Comparison of ENCODE assay signal across 14 mouse cellular contexts in genomic region chr15:83529765-83530164, GRCm38 (mm10). TPM values are rescaled to one million over a fixed set of nuclear protein-coding genes. Genes with fewer than 3 reads are reported as not detected.
A peak's percentile ranks its signal among the peaks of the same experiment; 100 is the strongest.
DNase-seq lines count a peak whose midpoint lies in the region; ATAC-seq and TF ChIP-seq lines count a peak whose summit lies in the region.
"Had no signal": no experiment of that assay in that cellular context is flagged by ENCODE, and none has a peak within 500 bp of the region (broad histone marks: within the 10 kb centered on the region; RNA-seq: fewer than 3 reads in every experiment).

No protein-coding gene starts in this region.

- no peak overlapping the region for H3K9ac ChIP-seq in lung, embryonic 14.5 days

- no peak for ATAC-seq in lung, embryonic 14.5 days (ENCODE audit: insufficient read depth)
- ATAC-seq: inflammation-experienced regulatory T-cells, adult 6 months had no signal

- no peaks in the 10 kb centered on the region for H3K36me3 ChIP-seq in lung, embryonic 14.5 days (ENCODE audit: insufficient read depth)

- no peak for TF ChIP-seq CTCF in gastrocnemius, adult 2 months (IDR thresholded peaks at IDR 0.05)
- no peak for TF ChIP-seq CTCF in lung, embryonic 14.5 days (IDR thresholded peaks at IDR 0.05; ENCODE audit: low read depth)

- H3K9me3 ChIP-seq in lung, embryonic 14.5 days (ENCODE audit: low read depth, low read length), result no peaks in the 10 kb centered on the region

- peak overlapping the region; percentile 92 for H3K4me3 ChIP-seq in gastrocnemius, adult 2 months
- H3K4me3 ChIP-seq in lung, embryonic 14.5 days (ENCODE audit: low read depth, low read length), result no peak overlapping the region
- H3K4me3 ChIP-seq: erythroblast, embryonic 14.5 days had no signal

- intact Hi-C loops in gastrocnemius, adult 2 months (cut with DNase I), result no loop called here
- intact Hi-C loops in gastrocnemius, postnatal 14 days (cut with DNase I; ENCODE audit: low total_unique reads), result no loop called here
- intact Hi-C loops in heart, postnatal 14 days (cut with DNase I), result loop anchor here (2.0 kb wide), 1 partner anchor 33 kb away; the partner anchor contains the start of genes Mcat and Tspo

- 64% methylated on average over 5 of the region's 5 CpGs for WGBS in lung, embryonic 14.5 days

- peaks cover 3% of the 10 kb centered on the region for H3K4me1 ChIP-seq in lung, embryonic 14.5 days (ENCODE audit: insufficient read depth)

- DNase-seq in gastrocnemius, adult 2 months, result no peak
- no peak for DNase-seq in gastrocnemius, postnatal 14 days
- DNase-seq in adrenal gland, postnatal 25 days, result peak; percentile 34
- DNase-seq in heart, postnatal 14 days, result peak; percentile 46 to 60
- DNase-seq in lung, embryonic 14.5 days, result peak; percentile 46
- DNase-seq in layer of hippocampus, adult 8-10 months (ENCODE audit: low spot score in 2 of 2), result no peak
- no peak for DNase-seq in spleen, postnatal 10 days (ENCODE audit: low spot score in 2 of 2)
- no peak for DNase-seq in cerebellum, postnatal 4 days (ENCODE audit: low spot score in 2 of 2)
- DNase-seq: cerebellum, postnatal 36 days; gastrocnemius, postnatal 25 days had no signal

- peak overlapping the region; percentile 89 for H3K27ac ChIP-seq in gastrocnemius, adult 2 months
- peak overlapping the region; percentile 16; the same call in 1 of the 2 replicates for H3K27ac ChIP-seq in lung, embryonic 14.5 days (ENCODE audit: low read depth)

- H3K27me3 ChIP-seq in lung, embryonic 14.5 days (ENCODE audit: insufficient read depth, low read length), result peaks cover 25% of the 10 kb centered on the region

- H3K4me2 ChIP-seq in lung, embryonic 14.5 days, result no peak overlapping the region

RNA-seq across cellular contexts. Expression of gene Bik, which starts 3.1 kb away (rescaled TPM):
- total RNA-seq in gastrocnemius, adult 2 months (2021), result 1 to 10 TPM in 1 of 2 experiments, under 1 TPM in 1; 0.50 to 1.2 TPM
- total RNA-seq in gastrocnemius, postnatal 14 days (2021), result 1 to 10 TPM; 2.8 to 3.2 TPM
- total RNA-seq in adrenal gland, postnatal 25 days (2021), result 3.9 and 4.3 TPM in 2 replicates
- 10 to 100 TPM; 11.2 to 12.9 TPM for total RNA-seq in heart, postnatal 14 days (2021)
- polyA plus RNA-seq in lung, embryonic 14.5 days (2014; fragmentation: Nextera tagmentation; extraction: Ambion mirVana), result 12.1 and 14.2 TPM in 2 replicates
- total RNA-seq in layer of hippocampus, adult 8-10 months (2022), result under 1 TPM in 3 of 4 experiments, not detected in 1; 0.40 to 0.66 (median 0.47) TPM
- total RNA-seq: left cerebral cortex, postnatal 25 days; monocyte, adult 5-6 weeks had no signal
- polyA plus RNA-seq: erythroblast, embryonic 14.5 days had no signal

RNA-seq across cellular contexts. Expression of gene Ttll1, which starts 19.1 kb away (rescaled TPM):
- total RNA-seq in gastrocnemius, adult 2 months (2021), result 1 to 10 TPM; 2.5 to 3.8 TPM
- total RNA-seq in gastrocnemius, postnatal 14 days (2021), result 1 to 10 TPM; 3.6 to 5.1 TPM
- 6.2 and 9.0 TPM in 2 replicates for total RNA-seq in adrenal gland, postnatal 25 days (2021)
- 10 to 100 TPM; 43.0 to 43.6 TPM for total RNA-seq in heart, postnatal 14 days (2021)
- 13.8 and 15.1 TPM in 2 replicates for polyA plus RNA-seq in lung, embryonic 14.5 days (2014; fragmentation: Nextera tagmentation; extraction: Ambion mirVana)
- total RNA-seq in layer of hippocampus, adult 8-10 months (2022), result 10 to 100 TPM; 32.0 to 40.0 (median 36.2) TPM

RNA-seq across cellular contexts. Expression of gene Tspo, which starts 33.6 kb away (rescaled TPM):
- total RNA-seq in gastrocnemius, adult 2 months (2021), result 10 to 100 TPM; 22.2 to 22.7 TPM
- total RNA-seq in gastrocnemius, postnatal 14 days (2021), result 10 to 100 TPM; 24.9 to 33.5 TPM
- 381 and 451 TPM in 2 replicates for total RNA-seq in adrenal gland, postnatal 25 days (2021)
- 10 to 100 TPM; 64.8 to 66.0 TPM for total RNA-seq in heart, postnatal 14 days (2021)
- 76.9 and 83.9 TPM in 2 replicates for polyA plus RNA-seq in lung, embryonic 14.5 days (2014; fragmentation: Nextera tagmentation; extraction: Ambion mirVana)
- total RNA-seq in layer of hippocampus, adult 8-10 months (2022), result 10 to 100 TPM in 2 of 4 experiments, 1 to 10 TPM in 2; 7.0 to 23.0 (median 12.5) TPM

RNA-seq across cellular contexts. Expression of gene Mcat, which starts 33.8 kb away (rescaled TPM):
- total RNA-seq in gastrocnemius, adult 2 months (2021), result 10 to 100 TPM; 18.6 to 23.8 TPM
- total RNA-seq in gastrocnemius, postnatal 14 days (2021), result 10 to 100 TPM; 20.4 to 21.9 TPM
- total RNA-seq in adrenal gland, postnatal 25 days (2021), result 32.9 and 44.8 TPM in 2 replicates
- total RNA-seq in heart, postnatal 14 days (2021), result 10 to 100 TPM; 32.9 to 33.0 TPM
- polyA plus RNA-seq in lung, embryonic 14.5 days (2014; fragmentation: Nextera tagmentation; extraction: Ambion mirVana), result 38.8 and 43.1 TPM in 2 replicates
- total RNA-seq in layer of hippocampus, adult 8-10 months (2022), result 10 to 100 TPM; 24.6 to 28.3 (median 26.9) TPM

Comparison
In these comparisons a context has a peak if more than half of its experiments do, and no peak if none do; other contexts are left out.
1. DNase-seq: peak in adrenal gland, postnatal 25 days (single experiment), heart, postnatal 14 days (2 of 2) and lung, embryonic 14.5 days (single experiment); none in gastrocnemius, adult 2 months (single experiment), gastrocnemius, postnatal 14 days (single experiment), layer of hippocampus, adult 8-10 months (0 of 2), spleen, postnatal 10 days (0 of 2) and cerebellum, postnatal 4 days (0 of 2).